Mouse (Mus musculus) lung, embryonic 16.5 days (tissue): ENCODE data around the gene Lhx2. TPM values are rescaled to one million over a fixed set of nuclear protein-coding genes. Genes with fewer than 3 reads are reported as not detected.
A peak's percentile ranks its signal among the peaks of the same experiment; 100 is the strongest.

Source experiments
- ATAC-seq: fragments of 200-750 bp; cut with Nextera tagmentation; 2 replicates; pipeline ENCODE4 v1.8.0; 2017; ENCODE audit warnings: low read depth, mild to moderate bottlenecking, moderate library complexity
- H3K27ac ChIP-seq: fragments of 300-500 bp; sonication (generic); 2 replicates; pipeline ENCODE4 v1.5.1; 2014; ENCODE audit warnings: mild to moderate bottlenecking, control low read depth, low read length
- H3K27me3 ChIP-seq: fragments of 300-500 bp; sonication (generic); 2 replicates; pipeline ENCODE4 v1.6.1; 2014; ENCODE audit warnings: low read depth, low read length, mixed read lengths; ENCODE audit not compliant: control insufficient read depth, insufficient read depth
- H3K36me3 ChIP-seq: fragments of 300-500 bp; sonication (generic); 2 replicates; pipeline ENCODE4 v1.6.1; 2014; ENCODE audit warnings: low read length; ENCODE audit not compliant: control insufficient read depth, insufficient read depth
- H3K4me1 ChIP-seq: fragments of 300-500 bp; sonication (generic); replicated peaks from 2 replicates; pipeline ENCODE4 v1.6.1; 2014; ENCODE audit warnings: low read length, mixed read lengths; ENCODE audit not compliant: control insufficient read depth, insufficient read depth
- H3K4me2 ChIP-seq: fragments of 300-500 bp; sonication (generic); 2 replicates; pipeline ENCODE4 v1.6.1; 2014; ENCODE audit warnings: low read depth, low read length, control low read depth
- H3K4me3 ChIP-seq: fragments of 300-500 bp; sonication (generic); 2 replicates; pipeline ENCODE4 v1.5.1; 2014; ENCODE audit warnings: mild to moderate bottlenecking, low read length, control low read depth
- H3K9ac ChIP-seq: fragments of 300-500 bp; sonication (generic); 2 replicates; pipeline ENCODE4 v1.6.1; 2014; ENCODE audit warnings: low read length, control low read depth
- H3K9me3 ChIP-seq: fragments of 300-500 bp; sonication (generic); 2 replicates; pipeline ENCODE4 v1.6.1; 2016; ENCODE audit warnings: low read length; ENCODE audit not compliant: control insufficient read depth
- WGBS: fragments of 180-500 bp; shearing (Covaris S2); extraction: QIAGEN DNeasy Blood & Tissue Kit; methylation state at CpG from one replicate; pipeline ENCODE4 v1.1.7; 2014; 5-methylcytosine and 5-hydroxymethylcytosine counted together
- polyA plus RNA-seq: library from polyadenylated mRNA; unstranded; fragments of >200 nt; fragmentation: Nextera tagmentation; extraction: Ambion mirVana; gene quantifications from 2 replicates; pipeline ENCODE4 v1.2.1, GENCODE M21; 2015

Gene Lhx2
- polyA plus RNA-seq, 1 experiment from 2014 or later: not detected

DNA sequence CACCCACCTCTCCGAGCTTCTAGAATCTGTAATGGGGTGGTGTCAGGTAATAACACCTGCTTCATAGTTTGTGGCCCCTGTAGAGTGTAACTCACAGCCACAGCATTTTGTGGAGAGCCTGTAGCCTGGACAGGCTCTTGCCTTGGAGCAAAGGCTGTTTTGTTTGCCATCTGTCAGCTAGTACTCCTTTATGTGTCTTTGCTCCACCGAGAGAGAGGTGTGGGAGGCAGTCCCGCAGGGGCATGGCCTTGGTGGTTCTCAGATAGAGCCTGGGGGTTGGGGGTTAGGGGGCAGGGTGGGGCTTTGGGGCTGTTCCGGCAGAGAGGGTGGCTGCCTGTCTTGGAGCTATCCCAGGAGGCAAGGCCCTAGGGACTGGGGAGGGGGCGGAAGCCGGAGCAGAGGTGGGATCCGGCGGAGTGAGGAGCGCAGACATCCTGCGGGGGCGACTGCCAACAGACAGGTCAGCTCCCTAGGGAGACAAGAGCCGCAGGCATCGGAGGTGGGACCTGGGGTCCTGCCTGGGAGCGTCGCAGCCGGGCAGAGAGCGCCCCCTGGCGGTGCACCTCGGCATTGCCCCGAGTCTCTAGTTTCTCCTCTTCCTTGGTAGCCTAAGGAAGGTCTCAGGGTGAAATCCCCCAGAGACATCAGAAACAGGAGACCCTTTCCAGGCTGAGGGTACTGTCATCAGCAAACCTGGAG lies 36.7 kb downstream of the Lhx2 start:
- H3K9ac ChIP-seq: no peak overlapping the region
- H3K27me3 ChIP-seq: peaks cover 56% of the 10 kb centered on the region
- ATAC-seq: peak; percentile 47; the same call in 1 of the 2 replicates
- H3K36me3 ChIP-seq: no peaks in the 10 kb centered on the region
- H3K4me3 ChIP-seq: no peak overlapping the region
- no peak overlapping the region for H3K27ac ChIP-seq
- H3K4me2 ChIP-seq: peak overlapping the region; percentile 42
- no peaks in the 10 kb centered on the region for H3K9me3 ChIP-seq
- 3% methylated on average over 20 of the region's 20 CpGs for WGBS
- no peaks in the 10 kb centered on the region for H3K4me1 ChIP-seq

- 80% methylated on average over 7 of the region's 7 CpGs for WGBS
- no peak overlapping the region for H3K27ac ChIP-seq
- H3K4me2 ChIP-seq: no peak overlapping the region
- H3K36me3 ChIP-seq: no peaks in the 10 kb centered on the region
- no peaks in the 10 kb centered on the region for H3K4me1 ChIP-seq
- ATAC-seq: peak; percentile 49; the same call in 1 of the 2 replicates
- peaks cover 50% of the 10 kb centered on the region for H3K27me3 ChIP-seq
- no peaks in the 10 kb centered on the region for H3K9me3 ChIP-seq
- H3K4me3 ChIP-seq: no peak overlapping the region
- H3K9ac ChIP-seq: no peak overlapping the region
These were observed 38.2 kb downstream of the Lhx2 start for GRCm38 (mm10) chr2:38377254-38377653.

GRCm38 (mm10) chr2:38378346-38378745 lies 39.3 kb downstream of the Lhx2 start:
- Histone ChIP-seq H3K9ac (no peak overlapping the region), H3K4me2 (no peak overlapping the region), H3K4me3 (no peak overlapping the region), H3K27me3 (peaks cover 48% of the 10 kb centered on the region), H3K9me3 (no peaks in the 10 kb centered on the region), H3K36me3 (no peaks in the 10 kb centered on the region), H3K27ac (no peak overlapping the region), H3K4me1 (no peaks in the 10 kb centered on the region)
- ATAC-seq: no peak
- WGBS: 29% methylated on average over 5 of the region's 5 CpGs

DNA sequence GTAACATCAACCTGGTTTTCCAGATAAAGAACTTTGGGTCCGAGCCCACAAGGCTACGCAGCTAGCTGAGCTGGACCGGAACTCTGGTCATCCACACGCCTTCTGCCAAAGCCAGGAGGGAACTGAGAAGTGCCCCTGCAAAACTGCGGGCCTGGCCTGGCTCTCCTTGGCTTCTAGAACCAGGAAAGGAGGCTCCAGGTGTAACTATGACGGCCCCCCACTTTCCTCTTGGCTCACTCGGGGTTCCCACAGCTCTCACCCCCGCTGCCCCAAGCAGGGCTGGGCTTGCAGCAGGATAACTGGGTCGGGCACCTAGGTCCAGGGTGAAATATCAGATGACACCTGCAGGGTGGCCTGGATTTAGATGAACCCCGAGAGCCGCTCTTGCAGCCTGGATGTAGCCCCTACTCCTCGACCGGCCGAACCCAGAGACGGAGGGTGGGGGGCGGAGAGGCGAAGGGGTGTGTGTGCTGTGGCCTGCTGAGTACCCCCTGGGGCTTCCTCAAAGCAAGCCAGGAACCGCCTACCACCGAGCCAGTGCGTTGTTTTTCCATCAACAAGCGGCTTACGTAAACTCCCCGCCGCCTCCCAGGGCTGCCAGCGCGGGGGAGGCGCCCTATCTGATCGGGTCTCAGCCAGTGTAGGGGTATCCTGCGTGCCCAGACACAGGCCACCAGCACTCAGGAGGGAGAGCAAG lies 39.9 kb downstream of the Lhx2 start:
- 3% methylated on average over 29 of the region's 29 CpGs for WGBS
- peaks cover 45% of the 10 kb centered on the region for H3K27me3 ChIP-seq
- H3K4me2 ChIP-seq: no peak overlapping the region
- H3K4me1 ChIP-seq: no peaks in the 10 kb centered on the region
- no peak overlapping the region for H3K4me3 ChIP-seq
- H3K36me3 ChIP-seq: no peaks in the 10 kb centered on the region
- ATAC-seq: no peak
- no peaks in the 10 kb centered on the region for H3K9me3 ChIP-seq
- H3K27ac ChIP-seq: no peak overlapping the region
- H3K9ac ChIP-seq: no peak overlapping the region

- Histone ChIP-seq H3K9me3 (no peaks in the 10 kb centered on the region), H3K4me3 (no peak overlapping the region), H3K9ac (no peak overlapping the region), H3K4me1 (no peaks in the 10 kb centered on the region), H3K27me3 (peaks cover 45% of the 10 kb centered on the region), H3K27ac (no peak overlapping the region), H3K4me2 (no peak overlapping the region), H3K36me3 (no peaks in the 10 kb centered on the region)
- no peak for ATAC-seq
- 7% methylated on average over 4 of the region's 4 CpGs for WGBS
These were observed 40.4 kb downstream of the Lhx2 start for GRCm38 (mm10) chr2:38379546-38379870.

DNA sequence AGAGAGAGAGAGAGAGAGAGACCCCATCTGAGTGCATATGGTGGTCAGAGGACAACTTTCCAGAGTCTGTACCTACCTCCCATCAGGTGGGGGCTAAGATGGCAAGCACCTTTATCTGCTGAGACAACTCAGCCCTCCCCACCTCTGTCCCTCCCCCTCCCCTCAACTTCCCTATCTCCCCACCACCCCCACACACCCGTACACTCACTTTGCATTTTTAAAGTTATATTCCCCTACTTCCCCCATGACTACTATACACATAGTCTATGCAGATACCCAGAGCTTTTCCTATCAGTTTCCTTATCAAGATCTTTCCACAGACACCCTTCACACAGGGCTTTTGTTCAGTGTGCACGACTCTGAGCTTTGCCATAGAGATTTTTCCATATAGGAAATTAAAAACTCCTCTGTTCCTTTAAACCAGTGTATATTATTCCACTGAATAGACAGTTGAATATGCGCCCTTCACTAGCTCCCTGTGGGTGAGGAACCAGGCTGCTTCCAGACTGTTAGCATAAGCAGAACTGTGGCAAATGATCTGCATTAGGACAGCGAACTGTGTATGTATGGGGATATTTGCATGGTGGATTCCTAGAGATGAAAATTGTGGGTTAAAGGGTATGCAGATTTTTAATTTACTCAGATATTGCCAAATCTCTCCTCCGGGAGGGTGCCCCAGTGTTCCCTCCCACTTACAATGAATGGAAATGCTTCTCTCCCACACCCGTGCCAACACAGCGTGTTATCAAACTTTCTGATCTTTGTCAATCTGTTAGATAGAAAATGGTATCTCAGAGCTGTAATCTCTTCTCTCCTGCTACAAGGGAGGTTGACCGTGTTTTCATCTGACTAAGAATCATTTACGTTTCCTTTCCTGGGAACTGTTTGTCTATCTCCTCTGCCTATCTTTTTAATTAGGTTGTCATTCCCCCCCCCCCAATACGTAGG lies 41.3 kb downstream of the Lhx2 start:
- Histone ChIP-seq H3K4me3 (no peak overlapping the region), H3K27ac (no peak overlapping the region), H3K4me2 (no peak overlapping the region), H3K27me3 (peaks cover 41% of the 10 kb centered on the region), H3K9ac (no peak overlapping the region), H3K36me3 (no peaks in the 10 kb centered on the region), H3K9me3 (no peaks in the 10 kb centered on the region), H3K4me1 (no peaks in the 10 kb centered on the region)
- WGBS: 30% methylated on average over 10 of the region's 10 CpGs
- no peak for ATAC-seq

- Histone ChIP-seq H3K27ac (no peak overlapping the region), H3K9me3 (no peaks in the 10 kb centered on the region), H3K4me3 (no peak overlapping the region), H3K36me3 (no peaks in the 10 kb centered on the region), H3K4me1 (no peaks in the 10 kb centered on the region), H3K27me3 (no peaks in the 10 kb centered on the region), H3K4me2 (no peak overlapping the region), H3K9ac (no peak overlapping the region)
- 71% methylated on average over 10 of the region's 10 CpGs for WGBS
- ATAC-seq: no peak
These were observed 48.6 kb downstream of the Lhx2 start for GRCm38 (mm10) chr2:38387568-38388262.

- 44% methylated on average over 17 of the region's 17 CpGs for WGBS
- Histone ChIP-seq H3K4me1 (no peaks in the 10 kb centered on the region), H3K27ac (no peak overlapping the region), H3K4me2 (no peak overlapping the region), H3K36me3 (no peaks in the 10 kb centered on the region), H3K4me3 (no peak overlapping the region), H3K27me3 (no peaks in the 10 kb centered on the region; the same call in 1 of the 2 replicates), H3K9ac (no peak overlapping the region), H3K9me3 (no peaks in the 10 kb centered on the region)
- ATAC-seq: no peak; the same call in 1 of the 2 replicates
These were observed 56.1 kb downstream of the Lhx2 start for GRCm38 (mm10) chr2:38394977-38395868.
